Mouse (Mus musculus) kidney, adult 18-20 months (tissue): Measurements from ENCODE around the gene Tmem170b.

Experiments used
- DNase-seq: peaks from one replicate; pipeline ENCODE4 v3.0.0; 2021

Gene Tmem170b

DNA sequence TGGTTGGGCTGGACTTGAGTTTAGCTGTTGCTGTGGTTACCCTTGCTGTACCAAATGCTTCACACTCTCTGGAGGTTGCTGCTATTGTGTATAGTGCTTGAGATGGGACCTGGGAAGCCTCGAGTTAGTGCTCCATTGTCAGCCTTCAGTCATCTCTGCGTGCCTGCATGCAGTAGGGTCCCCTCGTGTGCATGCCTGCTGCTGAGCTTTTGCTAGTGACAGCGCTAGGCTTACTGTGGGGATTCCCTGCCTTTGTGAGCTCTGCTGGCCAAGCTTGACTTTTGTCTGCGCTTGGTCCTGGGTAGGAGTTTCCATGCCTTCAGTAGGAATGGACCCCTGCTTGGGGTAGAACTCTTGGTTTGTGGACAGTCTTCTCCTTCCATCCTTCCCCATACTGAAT, 9.3 kb downstream of the Tmem170b start:
- DNase-seq = no peak

DNA sequence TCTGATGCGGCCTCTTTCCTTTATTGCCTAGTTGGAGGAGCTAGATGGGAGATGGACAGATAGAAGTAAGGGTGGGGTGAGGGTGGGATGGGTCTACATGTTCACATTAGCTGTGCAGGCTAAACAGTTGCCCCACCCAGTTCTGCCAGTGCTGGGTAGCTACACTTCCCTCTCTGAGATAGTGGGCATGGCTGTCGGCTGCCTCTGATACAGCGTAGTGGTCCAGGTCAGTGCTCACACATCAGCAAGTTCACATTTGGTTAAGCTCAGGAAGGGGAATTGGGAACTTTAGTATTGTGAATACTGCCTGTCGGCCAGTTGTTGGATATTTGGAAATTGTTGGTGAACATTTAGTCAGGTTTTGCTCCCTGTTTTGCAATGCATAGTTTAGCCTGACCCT, 13.8 kb downstream of the Tmem170b start:
- no peak for DNase-seq

DNA sequence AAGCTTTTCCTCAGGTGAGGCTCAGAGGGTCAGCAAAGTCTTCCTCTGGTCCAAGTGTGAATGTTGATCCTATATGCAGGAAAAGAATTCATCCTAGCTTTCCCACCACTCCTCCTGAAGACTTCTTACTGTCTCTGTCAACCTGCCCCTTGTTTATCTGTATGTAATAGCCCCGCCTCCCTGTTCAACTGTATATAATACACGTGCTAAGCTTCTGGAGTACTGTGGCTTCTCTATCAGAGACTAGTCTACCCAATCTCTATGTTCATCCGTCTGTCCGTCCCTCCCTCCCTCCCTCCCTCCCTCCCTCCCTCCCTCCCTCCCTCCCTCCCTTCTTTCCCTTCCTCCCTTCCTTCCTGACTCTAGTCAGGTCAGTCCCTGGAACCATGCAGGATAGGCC, 14.4 kb downstream of the Tmem170b start:
- no peak for DNase-seq

DNA sequence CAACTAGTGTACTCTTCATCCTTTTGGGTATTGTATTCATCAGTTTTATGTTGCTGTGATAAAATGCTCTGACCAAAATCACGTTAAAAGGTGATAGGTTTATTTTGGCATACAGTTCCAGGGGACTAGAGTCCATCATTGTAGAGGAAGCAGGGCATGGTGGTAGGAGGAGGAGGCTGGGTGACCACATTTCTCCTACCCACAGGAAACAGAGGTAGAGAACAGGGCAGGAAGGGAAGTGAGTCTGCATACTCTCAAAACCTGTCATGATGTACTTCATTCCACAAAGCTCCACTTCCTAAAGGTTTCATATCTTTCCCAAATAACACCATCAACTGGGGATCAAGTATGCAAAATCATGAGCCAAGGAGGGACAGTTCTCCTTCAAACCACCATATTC, 18.4 kb downstream of the Tmem170b start:
- no peak for DNase-seq

DNA sequence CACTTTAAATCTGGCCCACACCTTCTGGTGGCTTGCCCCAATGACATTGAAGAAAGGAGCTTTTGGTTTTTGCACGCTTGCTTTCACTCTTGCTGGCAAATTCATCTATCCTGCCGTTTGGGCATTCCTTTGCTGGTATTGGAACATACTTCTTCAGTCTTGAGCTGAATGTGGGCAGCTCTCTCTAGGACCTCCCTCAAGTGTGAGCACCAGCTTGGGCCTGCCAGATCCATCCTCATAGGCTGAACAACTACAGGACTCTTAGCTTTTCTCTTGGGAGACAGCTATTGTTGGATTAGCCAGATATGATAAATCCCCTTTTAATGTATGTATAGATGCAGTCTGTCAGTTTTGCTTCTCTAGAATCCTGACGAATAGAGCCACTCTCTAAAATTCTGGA, 19.5 kb downstream of the Tmem170b start:
- no peak for DNase-seq

DNA sequence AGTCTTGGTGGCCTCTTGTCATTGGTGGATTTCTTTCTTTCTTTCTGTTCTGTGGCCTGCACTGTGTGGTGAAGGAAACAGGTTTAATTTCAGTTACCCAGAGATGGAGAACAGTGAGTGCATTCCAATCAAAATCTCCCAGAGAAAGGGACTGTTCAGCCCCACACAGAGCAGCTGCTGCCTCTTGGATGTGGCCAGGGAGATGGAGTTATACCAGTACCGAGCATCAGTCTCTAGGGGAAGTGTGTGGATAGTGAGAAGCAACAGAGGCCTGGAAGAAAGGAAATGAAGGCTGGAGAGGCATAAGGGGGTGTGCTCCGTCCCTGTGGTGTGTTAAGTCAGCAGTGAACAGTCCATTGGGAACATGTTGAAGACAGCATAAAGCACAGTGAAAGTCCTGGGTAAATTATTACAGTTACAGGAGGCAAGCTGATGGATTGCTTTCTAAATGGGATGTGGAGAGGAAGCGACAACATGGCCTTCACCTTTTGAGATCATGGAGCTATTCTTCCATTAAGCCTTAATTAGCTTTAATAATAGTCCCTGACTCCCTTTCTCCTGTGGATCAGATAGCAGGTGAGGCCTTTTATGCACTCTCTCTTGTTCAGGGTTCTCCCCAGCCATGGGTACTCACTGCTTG, 21.7 kb downstream of the Tmem170b start:
- DNase-seq = no peak

DNA sequence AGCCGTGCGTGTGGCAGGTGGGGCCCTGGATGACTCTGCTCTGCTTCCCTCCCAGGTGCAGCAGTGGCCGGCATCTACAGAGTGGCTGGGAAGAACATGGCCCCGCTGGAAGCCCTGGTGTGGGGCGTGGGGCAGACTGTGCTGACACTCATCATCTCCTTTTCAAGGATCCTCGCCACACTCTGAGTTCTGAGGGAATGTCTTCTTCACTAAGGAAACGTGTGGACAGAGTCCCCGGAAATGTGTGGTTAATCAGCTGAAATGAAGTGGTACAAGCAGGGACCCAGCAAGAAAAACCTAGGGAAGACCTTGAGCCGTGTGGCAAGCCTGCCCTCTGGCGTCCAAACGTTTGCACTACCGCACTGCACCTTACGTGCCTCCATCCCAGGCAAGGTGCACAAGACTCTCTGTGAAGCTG, 28.7 kb downstream of the Tmem170b start:
- DNase-seq = peak; percentile 84

DNA sequence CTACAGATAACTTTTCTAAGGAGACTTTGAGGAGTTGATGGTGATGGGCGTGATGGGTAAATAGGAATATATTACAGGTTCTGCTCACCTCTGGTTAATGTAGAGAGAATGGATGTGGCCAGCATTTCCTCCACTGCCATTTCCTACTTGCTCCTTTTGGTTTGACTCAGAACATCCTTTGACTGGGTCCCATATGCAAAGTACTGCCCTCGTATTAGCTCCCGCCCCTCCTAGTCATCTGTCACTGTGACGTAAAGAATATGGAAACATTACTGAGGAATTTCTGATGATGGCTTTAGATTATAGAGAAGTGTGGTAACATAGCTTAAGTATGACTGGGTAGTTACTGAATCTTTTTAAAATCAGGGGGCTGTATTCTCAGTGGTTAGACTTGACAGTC, 32.4 kb downstream of the Tmem170b start:
- no peak for DNase-seq

- DNase-seq = peak; percentile 80
These were observed 37.1 kb downstream of the Tmem170b start for GRCm38 (mm10) chr13:41642851-41643250.

DNA sequence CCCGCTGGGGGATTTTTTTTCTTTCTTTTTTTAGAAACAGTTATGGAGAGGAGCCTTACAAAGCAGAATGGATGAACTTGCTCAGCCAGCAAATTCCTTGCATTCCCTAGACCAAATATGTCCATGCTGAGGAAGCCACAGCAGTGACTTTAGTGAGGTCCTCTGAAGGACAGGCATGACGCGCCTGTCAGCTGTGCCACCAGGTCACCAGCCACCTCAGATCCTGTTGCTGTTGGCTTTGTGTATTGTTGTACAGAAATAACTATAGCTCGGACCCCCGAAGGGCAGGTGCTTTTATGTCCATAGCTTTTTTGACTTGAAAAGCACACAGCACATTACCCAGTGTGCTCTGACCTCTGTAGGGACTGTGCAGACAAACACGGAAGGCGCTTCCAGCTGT, 38.1 kb downstream of the Tmem170b start:
- DNase-seq = peak; percentile 69

GRCm38 (mm10) chr13:41644591-41645482, 39.1 kb downstream of the Tmem170b start:
- no peak for DNase-seq

DNA sequence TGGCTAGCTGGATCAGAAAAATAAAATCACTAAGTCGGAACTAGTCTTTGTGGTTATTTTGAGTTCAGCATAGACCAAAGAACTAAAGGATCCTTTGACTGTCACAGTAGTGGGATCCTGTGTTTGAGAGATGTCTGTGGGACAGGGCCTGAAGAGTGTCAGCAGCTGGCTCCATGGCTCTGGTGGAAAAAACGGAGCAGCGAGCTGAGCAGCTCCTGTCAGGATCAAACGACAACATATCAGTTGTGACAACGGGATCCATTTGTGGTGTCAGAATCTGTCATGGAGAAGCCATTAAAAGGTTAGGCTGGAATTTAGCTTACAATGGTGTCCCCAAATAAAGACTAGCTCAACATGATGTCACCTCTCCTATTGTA, 39.8 kb downstream of the Tmem170b start:
- no peak for DNase-seq

DNA sequence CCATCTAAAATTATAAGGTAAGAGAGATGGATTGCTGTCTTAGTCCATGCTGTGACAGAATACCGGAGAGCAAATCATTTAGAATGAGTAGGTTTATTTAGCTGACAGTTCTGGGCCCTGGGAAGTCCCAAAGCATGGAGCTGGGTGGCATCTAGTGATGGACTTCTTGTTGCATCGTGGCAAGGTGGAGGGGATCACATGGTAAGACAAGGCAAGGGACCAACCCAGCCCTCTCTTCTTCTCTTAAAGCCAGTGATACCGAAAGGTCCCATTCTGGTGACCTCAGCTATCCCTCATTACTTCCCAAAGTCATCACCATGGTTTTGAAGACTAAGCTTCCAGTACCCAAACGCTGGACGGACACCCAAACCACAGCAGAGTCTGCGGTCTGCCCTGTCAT, 42.3 kb downstream of the Tmem170b start:
- DNase-seq = no peak

DNA sequence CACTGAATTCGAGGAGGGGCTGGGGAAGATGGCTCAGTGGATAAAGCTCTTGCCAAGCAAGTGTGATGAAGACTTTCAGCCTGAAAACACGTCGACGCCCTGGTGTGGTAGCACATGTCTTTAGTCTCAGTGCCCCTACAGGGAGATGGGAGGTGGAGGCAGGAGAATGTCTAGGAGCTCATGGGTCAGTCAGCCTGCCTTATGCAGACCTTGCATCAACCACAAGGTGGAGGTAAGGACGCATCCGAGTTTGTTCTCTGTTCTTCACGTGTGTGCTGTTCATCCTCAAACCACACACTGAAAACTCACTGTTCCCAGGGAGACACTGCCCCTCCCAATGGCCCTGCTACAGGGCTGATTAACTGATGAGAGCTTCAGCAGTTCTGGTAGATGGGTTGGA, 45.0 kb downstream of the Tmem170b start:
- DNase-seq = no peak

- DNase-seq = no peak
These were observed 48.1 kb downstream of the Tmem170b start for GRCm38 (mm10) chr13:41653791-41654190.

GRCm38 (mm10) chr13:41655576-41656090, 49.9 kb downstream of the Tmem170b start:
- DNase-seq = no peak

DNA sequence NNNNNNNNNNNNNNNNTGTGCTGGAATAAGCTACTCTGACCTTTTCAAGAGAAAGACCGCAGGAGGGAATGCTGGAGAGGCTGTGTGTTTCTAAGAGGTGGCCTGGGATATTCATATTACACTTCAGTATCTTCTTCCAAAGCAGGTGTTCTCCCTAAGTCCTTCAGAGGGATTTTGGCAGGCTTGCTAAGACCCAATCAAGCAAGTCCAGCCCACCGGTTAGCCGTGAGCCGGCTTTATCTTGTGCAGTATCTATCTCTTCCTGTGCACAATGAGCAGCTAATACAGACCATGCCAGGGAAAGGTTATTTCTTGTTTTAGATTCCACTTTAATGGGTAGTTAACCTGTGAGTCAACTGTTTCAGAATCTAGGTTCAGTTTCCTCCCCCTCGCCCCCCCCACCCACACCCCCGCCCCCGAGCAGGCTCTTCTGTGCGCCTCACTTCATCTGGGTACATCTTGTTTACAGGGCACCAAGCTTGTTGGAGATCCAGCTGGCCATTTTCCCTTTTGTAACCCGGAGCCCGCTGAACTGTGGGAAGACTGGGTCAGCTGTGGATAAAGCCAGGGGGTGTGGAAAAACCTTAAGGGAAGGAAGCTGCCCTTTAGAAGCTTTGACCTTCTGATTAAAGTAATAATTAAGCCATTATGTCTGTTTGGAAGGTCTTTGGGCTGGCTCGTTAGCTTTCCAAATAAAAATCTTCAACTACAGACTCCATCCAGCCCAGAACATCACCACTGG, 54.5 kb downstream of the Tmem170b start:
- peak; percentile 67 for DNase-seq

- DNase-seq = no peak
These were observed 55.4 kb downstream of the Tmem170b start for GRCm38 (mm10) chr13:41661116-41661515.

DNA sequence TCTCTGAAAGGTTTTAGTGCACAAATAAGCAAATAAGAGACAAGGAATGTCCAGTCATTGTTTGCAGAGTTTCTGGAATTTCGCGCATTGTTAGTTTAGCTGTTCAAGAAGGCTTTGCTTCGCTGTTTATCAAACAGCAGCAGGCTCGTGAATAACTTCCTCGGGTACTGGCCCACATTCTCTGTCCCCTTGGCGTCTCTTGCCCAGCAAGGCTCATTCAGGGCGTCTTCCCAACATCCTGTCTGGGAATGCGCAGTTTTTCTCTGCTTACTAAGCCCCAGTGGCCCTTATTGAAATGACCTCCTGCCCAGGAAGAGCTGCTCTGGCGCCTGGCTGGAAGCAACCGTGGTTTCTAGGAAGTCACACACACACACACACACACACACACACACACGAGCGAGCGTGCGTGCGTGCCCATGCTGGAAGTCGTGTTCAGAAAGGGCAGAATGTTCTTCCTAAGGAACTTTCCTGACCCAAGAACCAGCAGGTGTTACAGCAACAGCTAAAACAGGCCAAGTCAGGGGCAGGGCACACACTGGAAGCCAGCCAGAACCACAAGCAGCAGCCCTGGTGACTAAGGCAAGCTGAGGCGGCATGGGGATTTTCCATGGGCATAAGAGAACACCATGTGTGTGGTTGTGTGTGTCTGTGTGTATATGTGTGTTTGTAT, 56.8 kb downstream of the Tmem170b start:
- DNase-seq = peak; percentile 79

GRCm38 (mm10) chr13:41663501-41664195, 57.9 kb downstream of the Tmem170b start:
- DNase-seq = no peak

- no peak for DNase-seq
These were observed 64.2 kb downstream of the Tmem170b start for GRCm38 (mm10) chr13:41669951-41670350.
